Mouse (Mus musculus): ENCODE results near the gene Kifc3. TPM values are rescaled to one million over a fixed set of nuclear protein-coding genes. Genes with fewer than 3 reads are reported as not detected.

The Kifc3 gene
- polyA plus RNA-seq, 1 experiment from 2014 or later, result 10.6 TPM

GRCm38 (mm10) chr8:95201491-95201890 is 1.1 kb downstream of the Kifc3 start:
- no peak overlapping the region for H3K4me3 ChIP-seq
- H3K27ac ChIP-seq, result no peak overlapping the region
- H3K9ac ChIP-seq, result no peak overlapping the region
- no peak for ATAC-seq (ENCODE audit: insufficient number of reproducible peaks, insufficient read depth, low FRiP score, low TSS enrichment, low read depth)
- H3K36me3 ChIP-seq, result no peaks in the 10 kb centered on the region
- no peak overlapping the region for H3K4me2 ChIP-seq
- 62% methylated on average over 7 of the region's 7 CpGs for WGBS
- H3K27me3 ChIP-seq, result no peaks in the 10 kb centered on the region
- no peaks in the 10 kb centered on the region for H3K9me3 ChIP-seq
- no peaks in the 10 kb centered on the region for H3K4me1 ChIP-seq

- H3K4me2 ChIP-seq, result no peak overlapping the region
- H3K4me3 ChIP-seq, result no peak overlapping the region
- H3K27ac ChIP-seq, result no peak overlapping the region
- no peak for ATAC-seq (ENCODE audit: insufficient number of reproducible peaks, insufficient read depth, low FRiP score, low TSS enrichment, low read depth)
- H3K9ac ChIP-seq, result no peak overlapping the region
- H3K9me3 ChIP-seq, result no peaks in the 10 kb centered on the region
- no peaks in the 10 kb centered on the region for H3K4me1 ChIP-seq
- WGBS, result 67% methylated on average over 9 of the region's 9 CpGs
- H3K27me3 ChIP-seq, result no peaks in the 10 kb centered on the region
- no peaks in the 10 kb centered on the region for H3K36me3 ChIP-seq
Observed at GRCm38 (mm10) chr8:95200001-95200405, 2.6 kb downstream of the Kifc3 start.

DNA sequence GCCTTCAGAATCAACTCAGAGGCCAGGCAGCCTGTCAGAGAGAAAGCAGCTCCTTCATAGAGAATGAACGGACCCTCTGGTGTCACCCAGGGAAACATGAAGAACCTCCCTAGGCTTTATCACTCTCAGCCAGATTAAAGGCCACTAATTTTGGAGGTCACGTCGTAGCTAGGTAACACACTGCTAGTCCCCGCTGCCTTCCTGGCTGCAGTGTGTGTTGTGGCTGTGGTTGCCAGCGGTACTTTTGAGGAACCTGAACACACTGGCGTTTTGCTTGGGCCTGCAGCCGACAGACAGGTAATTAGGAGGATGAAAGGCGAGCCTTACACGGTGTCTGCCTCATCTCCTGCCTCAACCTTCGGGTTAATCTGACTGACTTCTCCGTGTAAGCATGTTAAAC is 6.9 kb downstream of the Kifc3 start:
- Histone ChIP-seq H3K4me1 (no peaks in the 10 kb centered on the region), H3K9me3 (no peaks in the 10 kb centered on the region), H3K27me3 (no peaks in the 10 kb centered on the region), H3K27ac (no peak overlapping the region), H3K36me3 (no peaks in the 10 kb centered on the region), H3K4me3 (no peak overlapping the region), H3K4me2 (no peak overlapping the region), H3K9ac (no peak overlapping the region)
- WGBS, result 58% methylated on average over 11 of the region's 11 CpGs
- ATAC-seq (ENCODE audit: insufficient number of reproducible peaks, insufficient read depth, low FRiP score, low TSS enrichment, low read depth), result no peak

DNA sequence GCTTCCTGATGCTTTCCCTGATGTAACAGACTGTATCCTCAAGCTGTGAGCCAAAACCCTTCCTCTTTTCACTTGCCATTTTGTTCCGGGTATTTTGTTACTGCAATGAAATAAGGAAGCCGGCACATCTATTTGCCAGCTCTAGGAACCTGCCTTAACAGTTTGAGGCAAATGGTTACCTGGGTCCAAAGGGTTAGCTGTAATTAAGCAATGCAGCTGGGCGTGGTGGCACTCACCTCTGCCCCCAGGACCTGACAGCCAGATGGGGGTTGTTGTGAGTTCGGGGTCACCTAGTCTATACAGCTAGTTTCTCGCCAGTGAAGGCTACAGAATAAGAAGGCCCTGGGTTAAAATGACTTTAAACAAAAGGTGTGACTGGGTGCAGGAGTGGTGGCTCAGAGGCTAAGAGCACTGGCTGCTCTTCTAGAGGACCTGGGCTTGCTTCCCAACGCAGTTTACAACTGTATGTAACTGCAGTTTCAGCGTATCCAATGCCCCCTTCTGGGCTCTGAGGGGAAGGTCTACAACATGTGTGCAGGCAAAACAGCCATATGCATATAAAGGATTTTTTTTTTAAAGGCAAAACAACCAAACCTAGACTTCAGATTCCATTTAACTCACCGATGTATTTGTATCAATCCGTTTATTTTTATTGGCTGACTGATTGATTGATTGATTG is 11.0 kb downstream of the Kifc3 start:
- Histone ChIP-seq H3K27ac (no peak overlapping the region), H3K4me2 (no peak overlapping the region), H3K4me1 (no peaks in the 10 kb centered on the region), H3K4me3 (no peak overlapping the region), H3K36me3 (no peaks in the 10 kb centered on the region), H3K27me3 (no peaks in the 10 kb centered on the region), H3K9me3 (no peaks in the 10 kb centered on the region), H3K9ac (no peak overlapping the region)
- WGBS, result 88% methylated on average over 9 of the region's 9 CpGs
- ATAC-seq (ENCODE audit: insufficient number of reproducible peaks, insufficient read depth, low FRiP score, low TSS enrichment, low read depth), result no peak

DNA sequence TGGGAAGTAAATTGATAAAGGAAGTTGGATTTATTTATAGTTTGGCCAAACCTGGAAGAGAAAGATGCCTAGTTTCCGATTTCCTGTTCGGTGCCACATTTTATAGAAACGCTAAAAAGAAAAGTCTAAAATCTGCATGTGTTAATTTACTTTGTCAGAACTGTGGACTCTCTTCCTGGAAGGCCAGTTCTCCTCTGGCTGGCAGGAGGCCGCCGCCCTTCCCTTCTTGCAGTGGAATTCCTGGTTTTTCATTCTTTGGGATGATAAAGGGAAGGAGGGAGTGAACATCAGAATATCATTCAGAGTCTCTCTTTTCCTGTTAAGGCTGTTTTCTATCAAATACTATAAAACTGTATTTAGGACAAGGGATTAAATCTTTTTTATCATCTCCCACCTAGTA is 15.0 kb downstream of the Kifc3 start:
- Histone ChIP-seq H3K27ac (no peak overlapping the region), H3K4me2 (no peak overlapping the region), H3K9me3 (no peaks in the 10 kb centered on the region), H3K36me3 (no peaks in the 10 kb centered on the region), H3K9ac (no peak overlapping the region), H3K4me3 (no peak overlapping the region), H3K4me1 (no peaks in the 10 kb centered on the region), H3K27me3 (no peaks in the 10 kb centered on the region)
- ATAC-seq (ENCODE audit: insufficient number of reproducible peaks, insufficient read depth, low FRiP score, low TSS enrichment, low read depth), result no peak
- WGBS, result 71% methylated on average over 5 of the region's 5 CpGs

- Histone ChIP-seq H3K4me3 (no peak overlapping the region), H3K36me3 (no peaks in the 10 kb centered on the region), H3K9me3 (no peaks in the 10 kb centered on the region), H3K4me1 (peaks cover 10% of the 10 kb centered on the region; the same call in 1 of the 2 replicates), H3K27me3 (no peaks in the 10 kb centered on the region), H3K4me2 (no peak overlapping the region), H3K27ac (no peak overlapping the region), H3K9ac (no peak overlapping the region)
- ATAC-seq (ENCODE audit: insufficient number of reproducible peaks, insufficient read depth, low FRiP score, low TSS enrichment, low read depth), result no peak
- WGBS, result 78% methylated on average over 7 of the region's 7 CpGs
Observed at GRCm38 (mm10) chr8:95185891-95186513, 16.6 kb downstream of the Kifc3 start.

DNA sequence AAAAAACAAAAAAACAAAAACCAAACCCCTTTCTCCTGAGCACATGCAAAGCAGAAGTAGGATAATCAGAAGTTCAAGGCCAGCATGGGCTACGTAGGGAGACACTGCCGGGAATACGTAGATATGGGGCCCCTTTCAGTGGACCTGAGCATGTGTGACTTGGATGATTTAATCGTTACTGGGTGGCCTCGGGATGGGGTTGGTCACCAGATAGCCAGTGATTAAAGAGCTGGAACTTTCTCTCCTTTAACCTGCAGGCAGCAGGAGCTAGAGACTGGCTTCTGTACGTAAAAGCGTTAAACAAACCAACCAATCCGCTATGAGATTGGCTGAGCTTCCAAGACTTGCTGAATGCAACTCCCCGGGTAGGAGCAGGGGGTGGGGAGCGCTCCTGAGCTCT is 17.5 kb downstream of the Kifc3 start:
- no peak for ATAC-seq (ENCODE audit: insufficient number of reproducible peaks, insufficient read depth, low FRiP score, low TSS enrichment, low read depth)
- no peaks in the 10 kb centered on the region for H3K27me3 ChIP-seq
- no peak overlapping the region for H3K4me2 ChIP-seq
- no peak overlapping the region for H3K9ac ChIP-seq
- no peak overlapping the region for H3K27ac ChIP-seq
- no peak overlapping the region for H3K4me3 ChIP-seq
- H3K36me3 ChIP-seq, result no peaks in the 10 kb centered on the region
- 48% methylated on average over 10 of the region's 10 CpGs for WGBS
- peaks cover 10% of the 10 kb centered on the region; the same call in 1 of the 2 replicates for H3K4me1 ChIP-seq
- no peaks in the 10 kb centered on the region for H3K9me3 ChIP-seq

DNA sequence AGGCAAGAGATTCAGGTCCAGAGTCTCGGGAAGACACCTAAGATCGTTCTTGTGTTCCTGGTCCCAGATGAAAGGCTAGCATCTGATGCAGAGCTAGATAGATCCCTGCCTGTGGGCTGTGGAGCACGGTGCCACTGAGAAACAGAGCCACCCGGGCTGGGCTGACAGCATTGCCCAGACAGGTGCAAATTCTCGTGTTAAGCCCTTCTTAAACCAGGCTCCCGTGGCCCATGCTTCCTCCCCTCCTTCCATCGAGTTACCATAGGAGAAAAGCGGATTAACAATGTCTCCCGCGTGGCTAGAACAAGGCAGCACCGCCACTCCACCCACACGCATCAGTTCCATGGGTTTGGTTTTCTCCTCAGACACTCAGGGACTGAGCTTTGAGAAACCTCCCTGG is 18.4 kb downstream of the Kifc3 start:
- H3K4me2 ChIP-seq, result no peak overlapping the region
- no peaks in the 10 kb centered on the region for H3K36me3 ChIP-seq
- peaks cover 10% of the 10 kb centered on the region; the same call in 1 of the 2 replicates for H3K4me1 ChIP-seq
- H3K27ac ChIP-seq, result no peak overlapping the region
- no peak overlapping the region for H3K4me3 ChIP-seq
- no peak for ATAC-seq (ENCODE audit: insufficient number of reproducible peaks, insufficient read depth, low FRiP score, low TSS enrichment, low read depth)
- WGBS, result 74% methylated on average over 12 of the region's 12 CpGs
- H3K9ac ChIP-seq, result no peak overlapping the region
- no peaks in the 10 kb centered on the region for H3K9me3 ChIP-seq
- H3K27me3 ChIP-seq, result no peaks in the 10 kb centered on the region

GRCm38 (mm10) chr8:95181850-95182249 is 20.8 kb downstream of the Kifc3 start:
- no peak for ATAC-seq (ENCODE audit: insufficient number of reproducible peaks, insufficient read depth, low FRiP score, low TSS enrichment, low read depth)
- H3K27ac ChIP-seq, result no peak overlapping the region
- H3K36me3 ChIP-seq, result no peaks in the 10 kb centered on the region

GRCm38 (mm10) chr8:95178191-95178590 is 24.4 kb downstream of the Kifc3 start:
- Histone ChIP-seq H3K9me3 (no peaks in the 10 kb centered on the region), H3K27me3 (no peaks in the 10 kb centered on the region), H3K4me2 (no peak overlapping the region), H3K27ac (no peak overlapping the region), H3K4me1 (peaks cover 10% of the 10 kb centered on the region), H3K36me3 (no peaks in the 10 kb centered on the region), H3K9ac (no peak overlapping the region), H3K4me3 (no peak overlapping the region)
- WGBS, result 63% methylated on average over 4 of the region's 4 CpGs
- ATAC-seq (ENCODE audit: insufficient number of reproducible peaks, insufficient read depth, low FRiP score, low TSS enrichment, low read depth), result no peak

More at GRCm38 (mm10) chr8:95181850-95182249, 20.8 kb downstream of the Kifc3 start:
- no peak overlapping the region for H3K9ac ChIP-seq
- no peaks in the 10 kb centered on the region for H3K9me3 ChIP-seq
- 44% methylated on average over 7 of the region's 7 CpGs for WGBS
- H3K4me3 ChIP-seq, result no peak overlapping the region
- no peaks in the 10 kb centered on the region for H3K27me3 ChIP-seq
- no peak overlapping the region for H3K4me2 ChIP-seq
- peaks cover 10% of the 10 kb centered on the region; the same call in 1 of the 2 replicates for H3K4me1 ChIP-seq

- WGBS, result 82% methylated on average over 6 of the region's 6 CpGs
- Histone ChIP-seq H3K27me3 (no peaks in the 10 kb centered on the region), H3K4me3 (no peak overlapping the region)
Observed at GRCm38 (mm10) chr8:95176985-95177384, 25.6 kb downstream of the Kifc3 start.

DNA sequence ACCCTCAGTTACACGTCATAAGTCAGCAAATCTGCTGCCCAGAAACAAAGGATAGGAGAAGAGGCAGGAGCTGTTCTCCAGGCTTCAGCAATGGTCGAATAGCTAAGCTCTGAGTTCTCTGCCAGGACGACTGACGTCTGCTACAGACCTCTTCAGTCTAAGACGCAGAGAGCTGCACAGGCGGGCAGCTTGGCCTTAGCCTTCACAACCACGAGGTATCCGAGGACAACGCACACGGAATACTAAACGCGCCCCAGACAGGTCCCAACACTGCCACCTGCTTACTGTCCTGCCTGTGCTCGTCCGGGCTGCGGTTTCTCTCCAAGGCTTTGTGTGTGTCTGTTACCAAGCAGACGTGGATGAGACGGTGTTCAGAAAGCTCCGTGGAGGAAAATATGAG is 26.8 kb downstream of the Kifc3 start:
- Histone ChIP-seq H3K27ac (peak overlapping the region; percentile 68), H3K36me3 (no peaks in the 10 kb centered on the region), H3K27me3 (no peaks in the 10 kb centered on the region), H3K4me2 (no peak overlapping the region), H3K9ac (no peak overlapping the region), H3K4me1 (no peaks in the 10 kb centered on the region; the same call in 1 of the 2 replicates), H3K9me3 (no peaks in the 10 kb centered on the region), H3K4me3 (no peak overlapping the region)
- ATAC-seq (ENCODE audit: insufficient number of reproducible peaks, insufficient read depth, low FRiP score, low TSS enrichment, low read depth), result 0 out of 2 replicates have a peak, but pooled peaks have one; percentile 43
- WGBS, result 59% methylated on average over 18 of the region's 18 CpGs

More at GRCm38 (mm10) chr8:95176985-95177384, 25.6 kb downstream of the Kifc3 start:
- Histone ChIP-seq H3K27ac (no peak overlapping the region), H3K36me3 (no peaks in the 10 kb centered on the region), H3K4me2 (no peak overlapping the region), H3K4me1 (peaks cover 7% of the 10 kb centered on the region), H3K9me3 (no peaks in the 10 kb centered on the region), H3K9ac (no peak overlapping the region)
- ATAC-seq (ENCODE audit: insufficient number of reproducible peaks, insufficient read depth, low FRiP score, low TSS enrichment, low read depth), result no peak
